Mouse (Mus musculus) ES-E14 (cell line): ENCODE results near the gene Agpat1. TPM values are rescaled to one million over a fixed set of nuclear protein-coding genes. Genes with fewer than 3 reads are reported as not detected.

ENCODE experiments used
- DNase-seq: peaks from one replicate; pipeline ENCODE4 v3.0.0-alpha.2; 2013; ENCODE audit warnings: low read depth, low spot score
- H3K27ac ChIP-seq: 2 replicates; pipeline ENCODE4 v1.5.1; 2012; ENCODE audit warnings: low read depth, mild to moderate bottlenecking, low read length, moderate library complexity, mixed read lengths; ENCODE audit not compliant: poor library complexity, insufficient read depth, severe bottlenecking
- H3K36me3 ChIP-seq: 2 replicates; pipeline ENCODE4 v1.6.1; 2012; ENCODE audit warnings: mild to moderate bottlenecking, low read length, moderate library complexity, mixed read lengths; ENCODE audit not compliant: control insufficient read depth, poor library complexity, insufficient read depth, severe bottlenecking
- H3K4me1 ChIP-seq, 2 experiments: fragments of 150-350 bp in 1 of 2; sonication (generic) in 1 of 2; 2 replicates each; pipeline ENCODE4 v1.6.1; 2012; ENCODE audit warnings: low read length in 2 of 2, mild to moderate bottlenecking in 1 of 2, mixed read lengths in 1 of 2; ENCODE audit not compliant: control insufficient read depth in 2 of 2, insufficient read depth in 2 of 2, poor library complexity in 1 of 2
- H3K4me3 ChIP-seq, 2 experiments: fragments of 150-350 bp in 1 of 2; sonication (generic) in 1 of 2; 2 replicates each; pipeline ENCODE4 v1.5.1; 2012; ENCODE audit warnings: low read length in 2 of 2, low read depth in 1 of 2, mild to moderate bottlenecking in 1 of 2, mixed read lengths in 1 of 2; ENCODE audit not compliant: insufficient read depth in 1 of 2, poor library complexity in 1 of 2, severe bottlenecking in 1 of 2
- H3K9ac ChIP-seq: 2 replicates; pipeline ENCODE4 v1.6.1; 2012; ENCODE audit warnings: low read depth, mild to moderate bottlenecking, low read length, mixed read lengths; ENCODE audit not compliant: poor library complexity, insufficient read depth, severe bottlenecking
- H3K9me3 ChIP-seq: fragments of 150-350 bp; sonication (generic); 2 replicates; pipeline ENCODE4 v1.6.1; 2012; ENCODE audit warnings: low read depth, mild to moderate bottlenecking, low read length; ENCODE audit not compliant: control insufficient read depth, insufficient read depth
- CHD2 ChIP-seq: IDR thresholded peaks from 2 replicates; pipeline ENCODE4 v1.6.1; 2014; ENCODE audit warnings: mild to moderate bottlenecking, low read depth, low read length, inconsistent platforms
- HCFC1 ChIP-seq: IDR thresholded peaks from 2 replicates; pipeline ENCODE4 v1.6.1; 2012; ENCODE audit warnings: low read length, inconsistent platforms, borderline replicate concordance; ENCODE audit not compliant: insufficient read depth
- MAFK ChIP-seq: IDR thresholded peaks from 2 replicates; pipeline ENCODE4 v1.6.1; 2014; ENCODE audit warnings: mild to moderate bottlenecking, low read depth, low read length, inconsistent platforms; ENCODE audit not compliant: insufficient read depth
- ZC3H11A ChIP-seq: IDR thresholded peaks from 2 replicates; pipeline ENCODE4 v1.6.1; 2012; ENCODE audit warnings: low read depth, mild to moderate bottlenecking, inconsistent platforms, low read length, borderline replicate concordance
- ZNF384 ChIP-seq: IDR thresholded peaks from 2 replicates; pipeline ENCODE4 v1.6.1; 2012; ENCODE audit warnings: low read depth, low read length, inconsistent platforms
- in situ Hi-C, 2 experiments: fragments of 600-800 bp; cut with MboI; formaldehyde crosslinking; loops; one replicate each; pipeline ENCODE4 v1.15.1; 2025; ENCODE audit warnings: low sequenced_read_pairs in 2 of 2, inconsistent platforms in 1 of 2; ENCODE audit not compliant: unreplicated experiment in 2 of 2
- total RNA-seq: library from RNA; depleted of rRNA; stranded (reverse); fragments of 300-350 nt; gene quantifications from 2 replicates; pipeline ENCODE4 v1.2.3, GENCODE M21; 2012

Agpat1 gene
- total RNA-seq, 1 experiment: 62.7 TPM

GRCm38 (mm10) chr17:34632261-34632691 is 28.2 kb downstream of the Agpat1 start:
- TF ChIP-seq ZNF384 (no peak), MAFK (no peak), HCFC1 (no peak), ZC3H11A (no peak), CHD2 (no peak)
- Histone ChIP-seq H3K4me3 (peak overlapping the region; percentile 55 to 56), H3K27ac (no peak overlapping the region), H3K9me3 (no peaks in the 10 kb centered on the region), H3K36me3 (no peaks in the 10 kb centered on the region), H3K4me1 (peaks cover 6 to 25% of the 10 kb centered on the region in 2 experiments; a peak in 3 of 4 replicates), H3K9ac (peak overlapping the region; percentile 21)
- peak; percentile 76 for DNase-seq
- in situ Hi-C loops: no loop called here

GRCm38 (mm10) chr17:34635671-34636070 is 31.6 kb downstream of the Agpat1 start:
- in situ Hi-C loops: no loop called here

DNA sequence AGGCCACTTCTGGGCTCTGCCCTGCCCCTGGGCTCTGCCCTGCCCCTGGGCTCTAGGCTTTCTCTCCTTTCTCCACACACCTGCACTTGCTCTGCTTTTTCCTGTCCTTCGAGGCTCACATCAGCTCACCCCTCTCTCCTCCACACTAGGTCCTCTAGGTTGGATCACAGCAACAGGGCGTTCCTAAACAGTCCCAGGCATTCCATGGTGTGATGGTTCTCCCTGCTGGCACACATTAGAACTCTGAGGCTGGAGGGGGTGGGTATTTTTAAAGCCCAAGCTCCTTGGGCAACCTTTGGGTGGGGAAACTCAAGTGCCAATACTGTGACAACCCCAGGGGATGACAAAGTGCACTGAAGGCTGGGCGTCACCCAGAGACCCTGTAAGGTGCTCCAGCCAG is 33.4 kb downstream of the Agpat1 start:
- Histone ChIP-seq H3K36me3 (no peaks in the 10 kb centered on the region), H3K9me3 (no peaks in the 10 kb centered on the region), H3K4me1 (0 out of 4 replicates have a peak, but pooled peaks cover 0 to 3% of the 10 kb centered on the region in 2 experiments), H3K9ac (no peak overlapping the region), H3K27ac (no peak overlapping the region), H3K4me3 (no peak overlapping the region)
- no peak for DNase-seq
- TF ChIP-seq ZC3H11A (no peak), CHD2 (no peak), ZNF384 (no peak)
- in situ Hi-C loops: no loop called here

More at GRCm38 (mm10) chr17:34635671-34636070, 31.6 kb downstream of the Agpat1 start:
- Histone ChIP-seq H3K9me3 (no peaks in the 10 kb centered on the region), H3K4me1 (peaks cover 0 to 14% of the 10 kb centered on the region in 2 experiments; a peak in 2 of 4 replicates), H3K27ac (no peak overlapping the region), H3K4me3 (no peak overlapping the region), H3K9ac (no peak overlapping the region), H3K36me3 (no peaks in the 10 kb centered on the region)
- DNase-seq: no peak
- TF ChIP-seq ZC3H11A (no peak), CHD2 (no peak), MAFK (no peak), ZNF384 (no peak), HCFC1 (no peak)

GRCm38 (mm10) chr17:34639461-34640255 is 35.6 kb downstream of the Agpat1 start:
- no peak for DNase-seq
- no peaks in the 10 kb centered on the region for H3K36me3 ChIP-seq
- H3K4me1 ChIP-seq: peaks cover 0 to 1% of the 10 kb centered on the region in 2 experiments; a peak in 1 of 4 replicates
- H3K27ac ChIP-seq: no peak overlapping the region
- in situ Hi-C loops: no loop called here
- no peak overlapping the region for H3K9ac ChIP-seq
- no peak overlapping the region for H3K4me3 ChIP-seq
- no peaks in the 10 kb centered on the region for H3K9me3 ChIP-seq
- no peak for TF ChIP-seq ZC3H11A
- no peak for TF ChIP-seq ZNF384
- TF ChIP-seq HCFC1: no peak
- no peak for TF ChIP-seq MAFK
- TF ChIP-seq CHD2: no peak
